Mouse (Mus musculus) liver, embryonic 14.5 days (tissue): ENCODE data around the gene Zfp239. TPM values are rescaled to one million over a fixed set of nuclear protein-coding genes. Genes with fewer than 3 reads are reported as not detected.

Experiments used
- ATAC-seq: fragments of 200-750 bp; cut with Nextera tagmentation; 2 replicates; pipeline ENCODE4 v1.8.0; 2017; ENCODE audit warnings: moderate number of reproducible peaks, mild to moderate bottlenecking, moderate library complexity; ENCODE audit not compliant: insufficient read depth
- DNase-seq, 3 experiments: peaks; one replicate each; pipeline ENCODE4 v3.0.0-alpha.2; 2012 to 2013; ENCODE audit warnings: low read depth in 3 of 3, low spot score in 3 of 3
- H3K27ac ChIP-seq: fragments of 300-500 bp; sonication (generic); 2 replicates; pipeline ENCODE4 v1.5.1; 2014; ENCODE audit warnings: moderate library complexity, mild to moderate bottlenecking, control low read depth, inconsistent platforms
- H3K27me3 ChIP-seq: fragments of 300-500 bp; sonication (generic); 2 replicates; pipeline ENCODE4 v1.6.1; 2014; ENCODE audit warnings: mild to moderate bottlenecking, low read length, moderate library complexity; ENCODE audit not compliant: control insufficient read depth, insufficient read depth
- H3K36me3 ChIP-seq: fragments of 300-500 bp; sonication (generic); replicated peaks from 2 replicates; pipeline ENCODE4 v1.6.1; 2014; ENCODE audit warnings: low read depth; ENCODE audit not compliant: control insufficient read depth, insufficient read depth
- H3K4me1 ChIP-seq, 2 experiments: fragments of 200-500 bp in 1 of 2; fragments of 300-500 bp in 1 of 2; sonication (generic) in 1 of 2; replicated peaks; 2 replicates each; pipeline ENCODE4 v1.6.1; 2012 to 2014; ENCODE audit warnings: antibody characterized with exemption in 1 of 2, inconsistent platforms in 1 of 2, low read length in 1 of 2; ENCODE audit not compliant: control insufficient read depth in 2 of 2, insufficient read depth in 2 of 2
- H3K4me2 ChIP-seq: fragments of 300-500 bp; sonication (generic); 2 replicates; pipeline ENCODE4 v1.6.1; 2014; ENCODE audit warnings: low read depth, mild to moderate bottlenecking, control low read depth, moderate library complexity
- H3K4me3 ChIP-seq, 2 experiments: fragments of 200-500 bp in 1 of 2; fragments of 300-500 bp in 1 of 2; sonication (generic) in 1 of 2; 2 replicates each; pipeline ENCODE4 v1.5.1; 2012 to 2014; ENCODE audit warnings: low read depth in 2 of 2, low read length in 2 of 2, mild to moderate bottlenecking in 2 of 2, control low read depth in 1 of 2, inconsistent platforms in 1 of 2, moderate library complexity in 1 of 2; ENCODE audit not compliant: insufficient read depth in 1 of 2
- H3K9ac ChIP-seq: fragments of 300-500 bp; sonication (generic); replicated peaks from 2 replicates; pipeline ENCODE4 v1.6.1; 2014; ENCODE audit warnings: mild to moderate bottlenecking, control low read depth, moderate library complexity
- H3K9me3 ChIP-seq: fragments of 300-500 bp; sonication (generic); 2 replicates; pipeline ENCODE4 v1.6.1; 2016; ENCODE audit warnings: low read length, mixed read lengths; ENCODE audit not compliant: control insufficient read depth
- CTCF ChIP-seq: IDR thresholded peaks from 2 replicates; pipeline ENCODE4 v1.5.1; 2016; ENCODE audit warnings: antibody characterized with exemption, low read depth, control low read depth
- EP300 ChIP-seq: IDR thresholded peaks from 2 replicates; pipeline ENCODE4 v1.6.1; 2016; ENCODE audit warnings: antibody characterized with exemption, low read depth
- WGBS: fragments of 180-500 bp; shearing (Covaris S2); extraction: QIAGEN DNeasy Blood & Tissue Kit; methylation state at CpG from one replicate; pipeline ENCODE4 v1.1.7; 2014; ENCODE audit not compliant: insufficient replicate concordance; 5-methylcytosine and 5-hydroxymethylcytosine counted together
- polyA plus RNA-seq, 2 experiments: library from polyadenylated mRNA; depleted of rRNA in 1 of 2; stranded (reverse) in 1 of 2; unstranded in 1 of 2; fragments of >200 nt; fragmentation: Nextera tagmentation in 1 of 2; extraction: Ambion mirVana in 1 of 2; gene quantifications; 2 replicates each; pipeline versions ENCODE4 v1.2.1 to v1.2.3; 2012 to 2014

Gene Zfp239
- polyA plus RNA-seq, 2 experiments = 2.0 to 2.9 TPM

DNA sequence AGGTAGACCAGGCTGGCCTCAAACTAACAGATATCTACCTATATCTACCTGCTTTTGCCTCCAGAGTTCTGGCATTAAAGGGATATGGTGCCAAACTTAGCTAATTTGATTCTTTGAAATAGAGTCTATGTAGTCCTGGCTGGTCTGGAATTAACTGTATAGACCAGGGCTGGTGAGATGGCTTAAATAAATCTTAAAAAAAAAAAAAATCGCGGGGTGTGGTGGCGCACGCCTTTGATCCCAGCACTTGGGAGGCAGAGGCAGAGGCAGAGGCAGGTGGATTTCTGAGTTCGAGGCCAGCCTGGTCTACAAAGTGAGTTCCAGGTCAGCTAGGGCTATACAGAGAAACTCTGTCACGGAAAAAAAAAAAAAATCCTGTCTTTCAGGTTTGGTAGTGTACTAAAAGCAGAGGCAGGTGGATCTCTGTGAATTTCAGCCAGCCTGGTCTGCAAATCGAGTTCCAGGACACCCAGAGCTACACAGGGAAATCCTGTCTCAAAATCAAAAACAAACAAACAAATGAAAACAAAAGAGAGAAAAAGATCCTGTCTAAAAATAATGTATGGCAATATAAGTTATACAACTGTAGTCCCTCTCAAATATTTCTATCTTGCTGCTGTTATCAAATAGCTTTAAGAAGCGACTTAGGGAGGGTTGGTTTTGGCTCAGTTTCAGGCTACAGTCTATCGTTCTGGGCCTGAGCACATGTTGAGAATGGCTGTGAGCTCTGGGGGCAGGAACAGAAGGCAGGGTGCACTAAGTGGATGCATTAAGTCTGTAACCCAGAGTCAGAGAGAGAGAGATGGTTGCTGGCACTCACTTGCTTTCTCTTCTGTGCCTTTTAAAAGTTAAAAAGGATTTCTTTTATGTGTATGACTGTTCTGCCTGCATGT, 39.9 kb downstream of the Zfp239 start:
- H3K4me1 ChIP-seq = peaks cover 26 to 27% of the 10 kb centered on the region in 2 experiments
- ATAC-seq (no peak), DNase-seq (no peak)
- H3K4me2 ChIP-seq = peak overlapping the region; percentile 1; the same call in 1 of the 2 replicates
- peak overlapping the region; percentile 23; the same call in 1 of the 2 replicates for H3K9ac ChIP-seq
- H3K9me3 ChIP-seq = no peaks in the 10 kb centered on the region
- no peak overlapping the region for H3K4me3 ChIP-seq
- no peaks in the 10 kb centered on the region for H3K27me3 ChIP-seq
- H3K27ac ChIP-seq = peak overlapping the region; percentile 41
- 60% methylated on average over 9 of the region's 9 CpGs for WGBS
- no peak for TF ChIP-seq EP300
- TF ChIP-seq CTCF = no peak
- H3K36me3 ChIP-seq = no peaks in the 10 kb centered on the region

DNA sequence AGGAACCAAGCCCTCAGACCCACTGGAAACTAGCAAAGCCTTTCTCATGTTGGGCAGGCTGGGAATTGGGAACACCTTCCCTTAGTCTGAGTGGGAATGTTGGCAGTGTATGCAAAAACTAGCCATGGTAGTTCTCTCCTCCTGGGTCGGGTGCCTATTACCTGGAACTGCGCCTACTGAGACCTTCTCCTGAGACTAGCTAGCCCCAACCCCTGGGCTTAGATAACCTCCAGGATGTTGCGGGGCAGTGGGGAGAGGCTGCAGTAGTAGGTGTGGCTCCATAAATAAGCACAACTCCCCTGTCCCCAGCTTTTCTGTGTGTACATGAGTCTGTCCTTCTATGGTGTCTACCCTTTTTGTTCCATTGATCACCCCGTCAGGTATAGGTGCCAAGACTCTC, 40.7 kb downstream of the Zfp239 start:
- Histone ChIP-seq H3K27me3 (no peaks in the 10 kb centered on the region), H3K36me3 (no peaks in the 10 kb centered on the region), H3K9me3 (no peaks in the 10 kb centered on the region), H3K4me2 (peak overlapping the region; percentile 1; the same call in 1 of the 2 replicates), H3K4me1 (peaks cover 26 to 27% of the 10 kb centered on the region in 2 experiments), H3K27ac (peak overlapping the region; percentile 41), H3K9ac (peak overlapping the region; percentile 23), H3K4me3 (no peak overlapping the region)
- ATAC-seq (no peak), DNase-seq (no peak)
- TF ChIP-seq EP300 (no peak), CTCF (no peak)
- 37% methylated on average over 4 of the region's 4 CpGs for WGBS

DNA sequence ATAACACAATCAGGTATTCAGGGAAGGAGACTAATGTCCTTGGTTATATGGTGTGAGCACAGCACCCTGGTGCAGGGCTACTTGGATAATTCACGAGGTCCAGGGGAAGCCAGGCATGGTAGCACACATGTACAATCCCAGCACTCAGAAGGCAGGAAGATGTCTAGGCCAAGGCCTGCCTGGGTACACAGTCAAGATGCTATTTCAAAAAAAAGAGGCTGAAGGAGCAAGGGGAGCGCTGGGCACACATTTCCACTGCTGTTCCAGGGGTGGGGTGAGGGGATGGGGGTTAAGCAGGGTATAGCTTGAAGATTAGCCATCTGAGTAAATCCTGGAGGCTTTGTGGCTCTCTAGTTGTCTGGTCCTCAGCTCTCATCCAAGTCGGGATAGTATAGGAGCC, 41.9 kb downstream of the Zfp239 start:
- no peak overlapping the region for H3K4me2 ChIP-seq
- no peak for ATAC-seq
- no peak overlapping the region for H3K4me3 ChIP-seq
- H3K27me3 ChIP-seq = no peaks in the 10 kb centered on the region
- no peaks in the 10 kb centered on the region for H3K36me3 ChIP-seq
- H3K27ac ChIP-seq = no peak overlapping the region
- TF ChIP-seq EP300 (no peak), CTCF (no peak)
- no peak for DNase-seq
- H3K4me1 ChIP-seq = peaks cover 28 to 29% of the 10 kb centered on the region in 2 experiments
- WGBS = 86% methylated on average over 3 of the region's 3 CpGs
- H3K9me3 ChIP-seq = no peaks in the 10 kb centered on the region
- no peak overlapping the region for H3K9ac ChIP-seq

DNA sequence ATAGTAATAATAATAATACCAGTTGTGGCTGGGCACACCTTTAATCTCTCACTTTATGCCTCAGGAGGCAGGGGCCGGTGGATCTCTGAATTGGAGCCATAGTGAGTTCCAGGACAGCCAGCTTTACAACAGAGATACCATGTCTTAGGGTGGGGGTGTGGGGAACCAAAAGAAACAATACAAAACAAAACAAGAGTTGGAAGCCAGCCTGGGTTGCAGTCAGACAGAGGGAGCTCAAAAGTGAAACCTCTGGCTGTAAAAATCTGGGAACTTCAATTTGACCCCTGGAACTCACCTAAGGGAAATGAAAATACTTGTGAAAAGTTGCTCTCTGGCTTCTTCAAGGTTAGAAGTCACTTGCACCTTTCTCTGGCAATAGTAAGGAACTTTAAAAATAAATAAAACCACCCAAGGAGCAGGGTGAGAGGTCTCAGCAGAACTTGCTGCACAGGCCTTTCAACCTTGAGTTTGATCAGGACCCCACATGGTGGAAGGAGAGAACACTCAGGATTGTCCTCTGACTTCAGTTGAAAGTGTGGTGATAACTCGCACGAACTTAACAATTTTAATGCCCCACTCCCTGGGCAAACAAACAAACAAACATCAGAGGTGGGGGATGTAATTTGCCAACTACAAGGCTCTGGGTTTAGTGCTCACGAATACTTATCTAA, 43.5 kb downstream of the Zfp239 start:
- no peaks in the 10 kb centered on the region for H3K9me3 ChIP-seq
- H3K9ac ChIP-seq = peak overlapping the region; percentile 79
- no peak for DNase-seq
- peaks cover 37 to 38% of the 10 kb centered on the region in 2 experiments for H3K4me1 ChIP-seq
- H3K4me2 ChIP-seq = peak overlapping the region; percentile 87
- H3K4me3 ChIP-seq = peak overlapping the region; percentile 27 to 73
- no peak for ATAC-seq
- TF ChIP-seq CTCF = no peak
- no peak for TF ChIP-seq EP300
- no peaks in the 10 kb centered on the region for H3K27me3 ChIP-seq
- peak overlapping the region; percentile 84 for H3K27ac ChIP-seq
- H3K36me3 ChIP-seq = no peaks in the 10 kb centered on the region
- WGBS = 9% methylated on average over 4 of the region's 4 CpGs

DNA sequence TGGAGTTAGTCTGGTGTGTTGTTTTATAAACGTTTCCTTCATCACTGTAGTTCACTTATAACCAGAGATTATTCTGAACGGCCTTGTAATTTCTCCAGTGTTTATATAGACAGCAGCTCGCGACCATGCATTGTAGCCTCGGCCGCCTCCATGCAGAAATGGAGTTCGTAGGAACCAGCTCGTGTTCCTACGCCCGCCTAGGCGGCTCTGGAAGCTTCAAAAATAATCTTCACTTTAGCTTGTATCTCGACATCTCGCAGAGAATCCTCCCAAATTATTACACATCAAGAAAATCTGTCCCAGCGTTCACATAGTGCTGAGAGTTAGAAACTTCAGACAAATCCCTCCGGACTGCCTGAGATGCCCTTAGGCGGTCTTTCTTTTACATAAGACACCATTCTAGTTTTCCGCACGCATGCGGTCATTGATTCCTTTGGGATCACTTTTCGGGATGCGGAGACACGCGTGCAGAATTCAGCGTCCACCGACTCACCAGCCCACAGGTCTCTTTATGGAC, 44.2 kb downstream of the Zfp239 start:
- no peak for DNase-seq
- Histone ChIP-seq H3K4me3 (peak overlapping the region; percentile 73 to 95), H3K4me2 (peak overlapping the region; percentile 87), H3K4me1 (peaks cover 34 to 35% of the 10 kb centered on the region in 2 experiments), H3K36me3 (no peaks in the 10 kb centered on the region), H3K9ac (peak overlapping the region; percentile 79), H3K27me3 (no peaks in the 10 kb centered on the region), H3K27ac (peak overlapping the region; percentile 84), H3K9me3 (no peaks in the 10 kb centered on the region)
- WGBS = under 1% methylated on average over 25 of the region's 25 CpGs
- peak; percentile 18 for ATAC-seq
- TF ChIP-seq CTCF = no peak
- no peak for TF ChIP-seq EP300
